Mouse (Mus musculus): ENCODE data around the gene Fstl3.

GRCm38 (mm10) chr10:79781139-79781538, 4.1 kb downstream of the Fstl3 start:
- no peak for TF ChIP-seq CTCF (IDR thresholded peaks at IDR 0.05; ENCODE audit: control insufficient read depth, insufficient read depth, low read length)
- no peak; the same call in 1 of the 2 replicates for TF ChIP-seq POLR2A (IDR thresholded peaks at IDR 0.05; ENCODE audit: borderline replicate concordance, control insufficient read depth, low read depth, low read length)
